Mouse (Mus musculus): Measurements from ENCODE around the gene Hist2h2ac.
A peak's percentile ranks its signal among the peaks of the same experiment; 100 is the strongest.
"Not testable (repeated sequence)": the region's sequence is repeated elsewhere in the genome, so short reads cannot be mapped to it uniquely, and the experiment has no call there.

Gene Hist2h2ac

GRCm38 (mm10) chr3:96228828-96229227, 8.1 kb upstream of the Hist2h2ac start:
- DNase-seq (ENCODE audit: low spot score) = no peak

GRCm38 (mm10) chr3:96226695-96227648, 6.3 kb upstream of the Hist2h2ac start:
- DNase-seq (ENCODE audit: low spot score) = no peak

- no peak for DNase-seq (ENCODE audit: low spot score)
Observed at GRCm38 (mm10) chr3:96225421-96225820, 4.7 kb upstream of the Hist2h2ac start.

- no peak for DNase-seq (ENCODE audit: low spot score)
Observed at GRCm38 (mm10) chr3:96222774-96223173, 2.1 kb upstream of the Hist2h2ac start.

- no peak for DNase-seq (ENCODE audit: low spot score)
Observed at GRCm38 (mm10) chr3:96221640-96222038, 959 bp upstream of the Hist2h2ac start.

GRCm38 (mm10) chr3:96220131-96220764, 432 bp downstream of the Hist2h2ac start:
- not testable (repeated sequence) for DNase-seq (ENCODE audit: low spot score)

GRCm38 (mm10) chr3:96219661-96220130, 984 bp downstream of the Hist2h2ac start, which contains the start of the genes Bola1 and Hist2h2ab:
Bola1 (minus strand) TSS chr3:96219709.
Hist2h2ab (plus strand) TSS chr3:96219865.
- peak; percentile 90 for DNase-seq (ENCODE audit: low spot score)

- DNase-seq (ENCODE audit: low spot score) = peak; percentile 46
Observed at GRCm38 (mm10) chr3:96219191-96219641, 1.5 kb downstream of the Hist2h2ac start.

- DNase-seq (ENCODE audit: low spot score) = no peak
Observed at GRCm38 (mm10) chr3:96209242-96209641, 11.4 kb downstream of the Hist2h2ac start.

GRCm38 (mm10) chr3:96207819-96208218, 12.9 kb downstream of the Hist2h2ac start:
- DNase-seq (ENCODE audit: low spot score) = no peak

- DNase-seq (ENCODE audit: low spot score) = no peak
Observed at GRCm38 (mm10) chr3:96199731-96200130, 20.9 kb downstream of the Hist2h2ac start.

GRCm38 (mm10) chr3:96198601-96199251, 22.0 kb downstream of the Hist2h2ac start:
- not testable (repeated sequence) for DNase-seq (ENCODE audit: low spot score)

- DNase-seq (ENCODE audit: low spot score) = peak; percentile 50
Observed at GRCm38 (mm10) chr3:96198181-96198580, 22.5 kb downstream of the Hist2h2ac start.

GRCm38 (mm10) chr3:96197129-96197749, 23.4 kb downstream of the Hist2h2ac start:
- DNase-seq (ENCODE audit: low spot score) = peak; percentile 95

GRCm38 (mm10) chr3:96196437-96197128, 24.1 kb downstream of the Hist2h2ac start:
- DNase-seq (ENCODE audit: low spot score) = no peak

- no peak for DNase-seq (ENCODE audit: low spot score)
Observed at GRCm38 (mm10) chr3:96195616-96196313, 24.9 kb downstream of the Hist2h2ac start.

- no peak for DNase-seq (ENCODE audit: low spot score)
Observed at GRCm38 (mm10) chr3:96194966-96195365, 25.7 kb downstream of the Hist2h2ac start.

- DNase-seq (ENCODE audit: low spot score) = no peak
Observed at GRCm38 (mm10) chr3:96192977-96193376, 27.7 kb downstream of the Hist2h2ac start.

- DNase-seq (ENCODE audit: low spot score) = no peak
Observed at GRCm38 (mm10) chr3:96182382-96182776, 38.3 kb downstream of the Hist2h2ac start.
